Mouse (Mus musculus) lung, embryonic 16.5 days (tissue): ENCODE results near the gene Mcrip1. TPM values are rescaled to one million over a fixed set of nuclear protein-coding genes. Genes with fewer than 3 reads are reported as not detected.
A peak's percentile ranks its signal among the peaks of the same experiment; 100 is the strongest.

Source experiments
- ATAC-seq: fragments of 200-750 bp; cut with Nextera tagmentation; 2 replicates; pipeline ENCODE4 v1.8.0; 2017; ENCODE audit warnings: low read depth, mild to moderate bottlenecking, moderate library complexity
- H3K27ac ChIP-seq: fragments of 300-500 bp; sonication (generic); 2 replicates; pipeline ENCODE4 v1.5.1; 2014; ENCODE audit warnings: mild to moderate bottlenecking, control low read depth, low read length
- H3K27me3 ChIP-seq: fragments of 300-500 bp; sonication (generic); 2 replicates; pipeline ENCODE4 v1.6.1; 2014; ENCODE audit warnings: low read depth, low read length, mixed read lengths; ENCODE audit not compliant: control insufficient read depth, insufficient read depth
- H3K36me3 ChIP-seq: fragments of 300-500 bp; sonication (generic); 2 replicates; pipeline ENCODE4 v1.6.1; 2014; ENCODE audit warnings: low read length; ENCODE audit not compliant: control insufficient read depth, insufficient read depth
- H3K4me1 ChIP-seq: fragments of 300-500 bp; sonication (generic); replicated peaks from 2 replicates; pipeline ENCODE4 v1.6.1; 2014; ENCODE audit warnings: low read length, mixed read lengths; ENCODE audit not compliant: control insufficient read depth, insufficient read depth
- H3K4me2 ChIP-seq: fragments of 300-500 bp; sonication (generic); 2 replicates; pipeline ENCODE4 v1.6.1; 2014; ENCODE audit warnings: low read depth, low read length, control low read depth
- H3K4me3 ChIP-seq: fragments of 300-500 bp; sonication (generic); 2 replicates; pipeline ENCODE4 v1.5.1; 2014; ENCODE audit warnings: mild to moderate bottlenecking, low read length, control low read depth
- H3K9ac ChIP-seq: fragments of 300-500 bp; sonication (generic); 2 replicates; pipeline ENCODE4 v1.6.1; 2014; ENCODE audit warnings: low read length, control low read depth
- H3K9me3 ChIP-seq: fragments of 300-500 bp; sonication (generic); 2 replicates; pipeline ENCODE4 v1.6.1; 2016; ENCODE audit warnings: low read length; ENCODE audit not compliant: control insufficient read depth
- WGBS: fragments of 180-500 bp; shearing (Covaris S2); extraction: QIAGEN DNeasy Blood & Tissue Kit; methylation state at CpG from one replicate; pipeline ENCODE4 v1.1.7; 2014; 5-methylcytosine and 5-hydroxymethylcytosine counted together
- polyA plus RNA-seq: library from polyadenylated mRNA; unstranded; fragments of >200 nt; fragmentation: Nextera tagmentation; extraction: Ambion mirVana; gene quantifications from 2 replicates; pipeline ENCODE4 v1.2.1, GENCODE M21; 2015

Gene Mcrip1
- polyA plus RNA-seq, 1 experiment from 2014 or later: 184 TPM

GRCm38 (mm10) chr11:120535804-120536203 lies 13.7 kb downstream of the Mcrip1 start:
- Histone ChIP-seq H3K4me2 (no peak overlapping the region), H3K36me3 (no peaks in the 10 kb centered on the region), H3K9ac (no peak overlapping the region), H3K4me3 (no peak overlapping the region), H3K27ac (no peak overlapping the region), H3K9me3 (no peaks in the 10 kb centered on the region), H3K27me3 (peaks cover 22% of the 10 kb centered on the region), H3K4me1 (peaks cover 29% of the 10 kb centered on the region)
- ATAC-seq: no peak
- 73% methylated on average over 3 of the region's 3 CpGs for WGBS

DNA sequence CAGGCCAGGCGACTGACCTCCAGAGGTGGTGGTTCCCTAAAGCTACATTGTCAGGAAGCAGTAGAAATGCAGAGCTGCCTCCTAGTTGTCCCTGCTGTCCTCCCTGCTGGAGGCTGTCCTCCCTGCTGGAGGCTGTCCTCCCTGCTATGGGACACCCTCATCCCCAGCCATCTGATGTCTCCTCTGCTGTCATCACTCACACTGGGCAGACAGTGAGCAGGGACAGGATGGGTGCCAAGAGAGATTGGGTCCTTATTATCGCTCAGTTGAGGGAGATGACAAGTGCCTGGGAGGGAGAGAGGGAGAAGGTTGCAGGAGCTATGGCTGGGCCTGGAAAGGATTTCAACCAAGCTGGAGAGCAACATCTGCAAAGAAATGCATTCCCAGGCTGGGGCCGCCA lies 14.4 kb downstream of the Mcrip1 start:
- Histone ChIP-seq H3K9me3 (no peaks in the 10 kb centered on the region), H3K9ac (no peak overlapping the region), H3K4me3 (no peak overlapping the region), H3K27ac (no peak overlapping the region), H3K36me3 (no peaks in the 10 kb centered on the region), H3K27me3 (peaks cover 29% of the 10 kb centered on the region), H3K4me1 (peaks cover 29% of the 10 kb centered on the region), H3K4me2 (no peak overlapping the region)
- 59% methylated on average over 3 of the region's 3 CpGs for whole genome bisulfite sequencing
- ATAC-seq: no peak

DNA sequence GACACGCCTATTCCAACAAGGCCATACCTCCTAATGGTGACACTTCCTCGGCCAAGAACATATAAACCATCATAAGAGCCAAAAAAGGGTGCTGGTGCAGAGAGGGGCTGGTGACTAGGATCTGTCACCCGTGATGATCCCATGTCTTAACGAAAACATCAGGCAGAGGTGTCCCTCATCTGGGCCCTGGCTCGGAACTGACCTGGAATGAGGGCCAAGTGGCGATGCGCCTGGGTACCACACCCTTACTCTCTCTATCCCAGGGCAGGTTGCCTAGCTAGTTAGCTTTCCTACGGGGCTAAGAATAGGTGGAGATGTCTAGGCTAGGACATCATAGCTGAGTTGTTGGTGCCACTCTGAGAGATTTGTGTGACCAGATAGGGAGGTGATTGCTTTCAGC lies 15.4 kb downstream of the Mcrip1 start:
- no peaks in the 10 kb centered on the region for H3K36me3 ChIP-seq
- no peak overlapping the region for H3K27ac ChIP-seq
- no peak overlapping the region for H3K4me2 ChIP-seq
- no peaks in the 10 kb centered on the region for H3K9me3 ChIP-seq
- no peak for ATAC-seq
- H3K4me1 ChIP-seq: peaks cover 19% of the 10 kb centered on the region
- H3K27me3 ChIP-seq: peaks cover 39% of the 10 kb centered on the region
- no peak overlapping the region for H3K9ac ChIP-seq
- 83% methylated on average over 8 of the region's 8 CpGs for WGBS
- H3K4me3 ChIP-seq: no peak overlapping the region

DNA sequence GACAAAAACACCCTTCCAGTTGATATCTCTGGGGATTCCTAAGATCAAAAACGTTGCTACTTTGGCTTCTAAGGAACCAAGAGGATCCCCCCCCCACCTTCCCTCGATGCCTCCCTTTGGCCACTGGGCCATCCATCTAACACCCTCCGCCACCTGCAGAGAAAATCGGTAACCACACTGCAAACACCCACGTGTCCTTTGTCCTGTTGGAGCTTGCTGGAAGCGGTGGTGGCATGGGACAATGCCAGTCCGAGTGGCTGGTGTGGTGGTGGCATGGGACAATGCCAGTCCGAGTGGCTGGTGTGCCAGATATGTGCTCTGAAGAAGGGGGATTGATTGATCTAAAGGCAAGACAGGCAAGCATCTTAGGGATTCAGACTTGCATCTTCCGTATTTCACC lies 17.9 kb downstream of the Mcrip1 start:
- Histone ChIP-seq H3K4me1 (peaks cover 10% of the 10 kb centered on the region), H3K27me3 (peaks cover 52% of the 10 kb centered on the region), H3K36me3 (no peaks in the 10 kb centered on the region), H3K27ac (no peak overlapping the region), H3K4me3 (no peak overlapping the region), H3K9ac (no peak overlapping the region), H3K4me2 (no peak overlapping the region), H3K9me3 (no peaks in the 10 kb centered on the region)
- no peak for ATAC-seq
- WGBS: 24% methylated on average over 9 of the region's 9 CpGs

DNA sequence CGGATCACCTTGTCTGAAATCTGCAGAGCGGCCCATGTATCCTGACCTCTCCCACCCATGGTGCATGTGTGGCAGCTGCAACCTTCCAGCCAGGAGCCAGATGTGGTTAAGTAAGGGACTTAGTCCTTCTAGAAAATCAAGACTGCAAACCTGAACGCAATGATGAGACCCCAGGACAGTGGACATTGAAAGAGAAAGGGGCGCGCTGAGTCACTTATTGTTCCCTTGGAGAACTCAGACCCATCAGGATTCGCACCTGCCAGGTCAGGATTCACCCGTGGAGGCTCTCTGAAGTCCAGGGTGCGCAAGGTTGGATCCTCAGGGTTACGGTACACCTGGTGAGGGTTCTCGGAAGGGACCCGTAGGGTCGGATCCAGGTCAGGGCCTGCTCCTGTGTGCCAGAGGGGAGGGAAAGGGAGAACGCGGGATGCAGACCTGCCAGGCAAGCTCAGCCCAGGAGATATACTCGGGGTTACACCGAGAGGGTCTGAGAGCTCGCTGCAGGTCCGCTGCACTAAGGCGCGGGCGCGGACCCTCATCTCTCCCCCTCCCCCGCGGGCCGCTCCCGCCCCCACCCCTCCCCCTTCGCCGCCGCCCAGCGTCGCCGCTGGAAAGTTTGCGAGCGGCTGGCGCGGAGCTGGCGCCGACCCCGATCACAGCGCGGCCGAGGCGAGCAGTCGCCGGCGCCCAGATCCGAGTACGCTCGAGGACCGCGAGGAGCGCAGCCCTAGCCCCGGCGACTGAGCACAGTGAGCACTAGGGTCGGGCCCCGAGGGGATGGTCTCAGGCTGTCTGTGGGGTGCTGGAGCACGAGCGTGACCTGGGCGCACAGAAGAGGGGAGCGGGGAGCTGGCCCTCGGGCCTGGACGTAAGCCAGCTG lies 19.2 kb downstream of the Mcrip1 start, which contains the start of gene Gcgr:
Gene Gcgr, plus strand, starts transcription at position 615 of the 880 bp plus-strand sequence.
- Histone ChIP-seq H3K4me1 (peaks cover 10% of the 10 kb centered on the region), H3K27ac (no peak within 1 kb of the TSS), H3K36me3 (no peaks in the 10 kb centered on the region), H3K4me2 (peak within 1 kb of the TSS; percentile 86), H3K27me3 (peaks cover 52% of the 10 kb centered on the region), H3K9ac (peak within 1 kb of the TSS; percentile 68), H3K4me3 (peak within 1 kb of the TSS; percentile 51), H3K9me3 (no peaks in the 10 kb centered on the region)
- peak; percentile 60; the same call in 1 of the 2 replicates for ATAC-seq
- WGBS: 8% methylated on average over 49 of the region's 62 CpGs

DNA sequence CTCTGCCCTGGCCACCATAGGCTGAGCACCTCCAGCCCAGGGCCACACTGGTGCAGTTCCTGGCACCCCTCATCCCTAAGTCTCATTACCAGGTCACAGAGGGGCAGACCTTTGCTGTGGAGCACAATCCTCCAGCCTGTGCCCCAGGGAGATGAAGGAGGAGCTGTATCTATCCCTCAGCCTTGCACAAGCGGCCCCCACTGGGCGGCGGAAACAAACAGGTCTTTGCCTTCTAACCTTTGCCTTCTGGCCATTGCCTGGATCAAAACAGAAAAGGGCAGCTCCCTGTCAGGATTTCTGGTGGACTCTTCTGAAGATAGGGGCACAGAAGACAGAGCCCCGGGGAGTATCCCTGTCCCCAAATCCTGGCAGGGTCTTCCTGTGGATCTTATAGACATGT lies 20.6 kb downstream of the Mcrip1 start:
- no peak for ATAC-seq
- Histone ChIP-seq H3K9me3 (no peaks in the 10 kb centered on the region), H3K4me1 (peaks cover 10% of the 10 kb centered on the region), H3K27me3 (peaks cover 50% of the 10 kb centered on the region), H3K36me3 (no peaks in the 10 kb centered on the region), H3K4me2 (no peak overlapping the region), H3K4me3 (no peak overlapping the region), H3K9ac (no peak overlapping the region), H3K27ac (no peak overlapping the region)
- 59% methylated on average over 4 of the region's 4 CpGs for WGBS

DNA sequence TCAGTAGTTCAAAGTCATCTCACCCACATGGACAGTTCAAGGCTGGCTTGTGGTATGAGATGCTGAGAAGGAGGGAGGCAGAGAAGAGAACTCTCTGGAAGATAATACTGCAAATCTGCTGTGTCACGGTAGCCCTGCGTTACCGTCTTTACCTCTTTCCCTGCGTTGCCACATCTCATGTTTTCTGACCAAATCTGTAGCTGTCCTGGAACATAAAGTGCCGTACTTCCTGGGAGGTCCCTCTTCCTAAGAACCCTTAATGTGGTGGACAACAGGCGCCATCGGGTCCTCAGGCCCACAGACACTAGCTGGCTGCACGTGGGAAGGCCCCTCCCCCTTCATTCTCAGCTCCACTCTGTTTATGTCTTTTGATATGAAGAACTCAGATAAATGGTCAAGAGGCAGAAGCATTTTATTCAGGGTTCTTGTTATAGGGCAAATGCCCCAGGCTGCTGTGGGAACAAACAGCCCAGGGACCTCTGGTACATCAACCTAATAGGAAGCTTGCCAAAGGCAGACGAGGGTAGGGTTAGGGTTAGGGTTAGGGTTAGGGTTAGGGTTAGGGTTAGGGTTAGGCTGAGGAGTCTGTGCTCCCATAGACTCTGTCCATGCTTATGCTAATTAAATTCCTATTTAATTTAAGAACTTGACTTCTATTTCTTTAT lies 21.7 kb downstream of the Mcrip1 start:
- peaks cover 10% of the 10 kb centered on the region for H3K4me1 ChIP-seq
- no peak overlapping the region for H3K4me2 ChIP-seq
- H3K9me3 ChIP-seq: no peaks in the 10 kb centered on the region
- ATAC-seq: no peak
- peaks cover 49% of the 10 kb centered on the region for H3K27me3 ChIP-seq
- no peak overlapping the region for H3K4me3 ChIP-seq
- no peak overlapping the region for H3K27ac ChIP-seq
- H3K36me3 ChIP-seq: no peaks in the 10 kb centered on the region
- no peak overlapping the region for H3K9ac ChIP-seq
- 52% methylated on average over 9 of the region's 9 CpGs for WGBS

- no peak for ATAC-seq
- H3K27ac ChIP-seq: no peak overlapping the region
- no peak overlapping the region for H3K9ac ChIP-seq
- no peaks in the 10 kb centered on the region for H3K9me3 ChIP-seq
- no peaks in the 10 kb centered on the region for H3K36me3 ChIP-seq
- peaks cover 7% of the 10 kb centered on the region for H3K4me1 ChIP-seq
- 95% methylated on average over 2 of the region's 2 CpGs for WGBS
- no peak overlapping the region for H3K4me3 ChIP-seq
- no peak overlapping the region for H3K4me2 ChIP-seq
- H3K27me3 ChIP-seq: peaks cover 32% of the 10 kb centered on the region
Observed at GRCm38 (mm10) chr11:120525959-120526358, 23.6 kb downstream of the Mcrip1 start.

GRCm38 (mm10) chr11:120522581-120522980 lies 26.9 kb downstream of the Mcrip1 start:
- Histone ChIP-seq H3K4me2 (no peak overlapping the region), H3K9ac (no peak overlapping the region), H3K27me3 (no peaks in the 10 kb centered on the region; the same call in 1 of the 2 replicates), H3K36me3 (no peaks in the 10 kb centered on the region), H3K9me3 (no peaks in the 10 kb centered on the region), H3K4me3 (no peak overlapping the region), H3K27ac (no peak overlapping the region), H3K4me1 (peaks cover 13% of the 10 kb centered on the region)
- 81% methylated on average over 8 of the region's 8 CpGs for WGBS
- no peak for ATAC-seq
